ENCODE assay signal across 7 mouse cellular contexts in the genomic region with DNA sequence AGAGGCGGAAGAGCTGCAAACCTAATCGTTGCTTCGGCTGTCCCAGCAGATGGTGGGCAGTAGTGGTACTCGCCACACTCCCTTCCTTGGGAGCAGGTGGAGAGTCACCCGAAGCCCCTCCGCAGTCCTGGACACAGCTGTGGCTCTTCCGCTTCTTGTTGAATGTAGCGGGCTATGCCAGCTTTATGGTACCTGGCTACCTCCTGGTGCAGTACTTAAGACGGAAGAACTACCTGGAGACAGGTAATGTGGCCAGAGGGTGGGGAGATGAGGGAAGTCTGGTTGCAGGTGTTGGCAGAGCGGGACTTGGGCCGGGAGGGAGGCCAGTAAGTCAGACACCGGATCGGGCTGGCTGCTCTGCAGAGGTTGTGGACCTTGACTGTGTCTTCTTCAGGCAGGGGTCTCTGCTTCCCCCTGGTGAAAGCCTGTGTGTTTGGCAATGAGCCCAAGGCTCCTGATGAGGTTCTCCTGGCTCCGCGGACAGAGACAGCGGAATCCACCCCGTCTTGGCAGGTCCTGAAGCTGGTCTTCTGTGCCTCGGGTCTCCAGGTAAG. TPM values are rescaled to one million over a fixed set of nuclear protein-coding genes. Genes with fewer than 3 reads are reported as not detected.
DNase-seq lines count a peak whose midpoint lies in the region; ATAC-seq lines count a peak whose summit lies in the region.

No protein-coding gene starts in this region.

- 7% methylated on average over 18 of the region's 18 CpGs for whole genome bisulfite sequencing in lung, embryonic 16.5 days
- 4% methylated on average over 17 of the region's 18 CpGs for whole genome bisulfite sequencing in embryonic facial prominence, embryonic 14.5 days
- WGBS in intestine, embryonic 14.5 days, result 5% methylated on average over 18 of the region's 18 CpGs
- 14% methylated on average over 18 of the region's 18 CpGs for WGBS in neural tube, embryonic 12.5 days

- peak overlapping the region; percentile 65 for H3K4me3 ChIP-seq in lung, embryonic 16.5 days (ENCODE audit: low read length)
- peak overlapping the region; percentile 62 for H3K4me3 ChIP-seq in embryonic facial prominence, embryonic 14.5 days (ENCODE audit: low read depth, low read length)
- peak overlapping the region; percentile 75 for H3K4me3 ChIP-seq in intestine, embryonic 14.5 days (ENCODE audit: low read depth, low read length)
- peak overlapping the region; percentile 79 for H3K4me3 ChIP-seq in neural tube, embryonic 12.5 days

- no peak for ATAC-seq in lung, embryonic 16.5 days (ENCODE audit: low read depth)
- no peak; the same call in 1 of the 2 replicates for ATAC-seq in embryonic facial prominence, embryonic 14.5 days (ENCODE audit: low read depth)
- ATAC-seq in intestine, embryonic 14.5 days (replicated peaks; ENCODE audit: low FRiP score, low TSS enrichment, low read depth), result peak; percentile 2; the same call in 1 of the 2 replicates
- peak; percentile 15; the same call in 1 of the 2 replicates for ATAC-seq in neural tube, embryonic 12.5 days (ENCODE audit: low FRiP score, low read depth)

- peak overlapping the region; percentile 79 for H3K4me2 ChIP-seq in lung, embryonic 16.5 days (ENCODE audit: low read depth, low read length)
- H3K4me2 ChIP-seq in embryonic facial prominence, embryonic 14.5 days (ENCODE audit: low read depth, low read length), result peak overlapping the region; percentile 93
- H3K4me2 ChIP-seq in intestine, embryonic 14.5 days (ENCODE audit: low read length), result peak overlapping the region; percentile 93
- H3K4me2 ChIP-seq in neural tube, embryonic 12.5 days (replicated peaks), result peak overlapping the region; percentile 95

- H3K27ac ChIP-seq in lung, embryonic 16.5 days (ENCODE audit: low read length), result peak overlapping the region; percentile 62; the same call in 1 of the 2 replicates
- H3K27ac ChIP-seq in embryonic facial prominence, embryonic 14.5 days (replicated peaks; ENCODE audit: low read depth, low read length), result peak overlapping the region; percentile 73
- peak overlapping the region; percentile 82; the same call in 1 of the 2 replicates for H3K27ac ChIP-seq in intestine, embryonic 14.5 days (ENCODE audit: low read depth)
- peak overlapping the region; percentile 76; the same call in 1 of the 2 replicates for H3K27ac ChIP-seq in neural tube, embryonic 12.5 days

- peaks cover 42% of the 10 kb centered on the region for H3K36me3 ChIP-seq in lung, embryonic 16.5 days (ENCODE audit: control insufficient read depth, insufficient read depth, low read length)
- peaks cover 46% of the 10 kb centered on the region for H3K36me3 ChIP-seq in embryonic facial prominence, embryonic 14.5 days (ENCODE audit: control insufficient read depth, insufficient read depth, low read length)
- peaks cover 47% of the 10 kb centered on the region for H3K36me3 ChIP-seq in intestine, embryonic 14.5 days (ENCODE audit: control insufficient read depth, insufficient read depth, low read length)
- peaks cover 41% of the 10 kb centered on the region for H3K36me3 ChIP-seq in neural tube, embryonic 12.5 days

- peak overlapping the region; percentile 81 for H3K9ac ChIP-seq in lung, embryonic 16.5 days (ENCODE audit: low read length)
- H3K9ac ChIP-seq in embryonic facial prominence, embryonic 14.5 days (ENCODE audit: low read depth, low read length), result peak overlapping the region; percentile 82
- H3K9ac ChIP-seq in intestine, embryonic 14.5 days (ENCODE audit: low read length), result peak overlapping the region; percentile 90
- H3K9ac ChIP-seq in neural tube, embryonic 12.5 days, result peak overlapping the region; percentile 89

- H3K4me1 ChIP-seq in lung, embryonic 16.5 days (replicated peaks; ENCODE audit: control insufficient read depth, insufficient read depth, low read length), result peaks cover 12% of the 10 kb centered on the region
- H3K4me1 ChIP-seq in embryonic facial prominence, embryonic 14.5 days (ENCODE audit: control insufficient read depth, insufficient read depth, low read length), result peaks cover 10% of the 10 kb centered on the region
- H3K4me1 ChIP-seq in intestine, embryonic 14.5 days (replicated peaks; ENCODE audit: control insufficient read depth, insufficient read depth, low read length), result peaks cover 21% of the 10 kb centered on the region
- H3K4me1 ChIP-seq in neural tube, embryonic 12.5 days, result peaks cover 29% of the 10 kb centered on the region

- H3K9me3 ChIP-seq in lung, embryonic 16.5 days (ENCODE audit: control insufficient read depth, low read length), result no peaks in the 10 kb centered on the region
- H3K9me3 ChIP-seq in embryonic facial prominence, embryonic 14.5 days (ENCODE audit: control insufficient read depth, low read length), result no peaks in the 10 kb centered on the region
- H3K9me3 ChIP-seq in intestine, embryonic 14.5 days (ENCODE audit: control insufficient read depth, low read length), result no peaks in the 10 kb centered on the region
- no peaks in the 10 kb centered on the region for H3K9me3 ChIP-seq in neural tube, embryonic 12.5 days

- H3K27me3 ChIP-seq in lung, embryonic 16.5 days (ENCODE audit: control insufficient read depth, insufficient read depth, low read depth, low read length), result no peaks in the 10 kb centered on the region
- no peaks in the 10 kb centered on the region for H3K27me3 ChIP-seq in embryonic facial prominence, embryonic 14.5 days (replicated peaks; ENCODE audit: control insufficient read depth, insufficient read depth, low read length)
- H3K27me3 ChIP-seq in intestine, embryonic 14.5 days (replicated peaks; ENCODE audit: control insufficient read depth, insufficient read depth, low read length), result no peaks in the 10 kb centered on the region
- no peaks in the 10 kb centered on the region for H3K27me3 ChIP-seq in neural tube, embryonic 12.5 days (replicated peaks)

- no peak for DNase-seq in lung, postnatal 36 days
- no peak for DNase-seq in embryonic facial prominence, embryonic 14.5 days (ENCODE audit: low spot score)
- peak; percentile 64 for DNase-seq in intestine, embryonic 14.5 days (ENCODE audit: low spot score)
- no peak for DNase-seq in right cerebral cortex, postnatal 14 days
- no peak for DNase-seq in thymus, postnatal 10 days (ENCODE audit: low spot score in 2 of 2)

RNA-seq across cellular contexts. Expression of a gene that starts 0.9 kb away (rescaled TPM):
- polyA plus RNA-seq in lung, embryonic 16.5 days (2015; fragmentation: Nextera tagmentation; extraction: Ambion mirVana), result 130 and 131 TPM in 2 replicates
- polyA plus RNA-seq in embryonic facial prominence, embryonic 14.5 days (2014; fragmentation: Nextera tagmentation; extraction: Ambion mirVana), result 139 and 143 TPM in 2 replicates
- polyA plus RNA-seq in intestine, embryonic 14.5 days (2014; fragmentation: Nextera tagmentation; extraction: Ambion mirVana), result 136 and 146 TPM in 2 replicates
- 87.6 and 90.5 TPM in 2 replicates for polyA plus RNA-seq in neural tube, embryonic 12.5 days (2016; fragmentation: Nextera tagmentation; extraction: Ambion mirVana)

RNA-seq across cellular contexts. Expression of a gene that starts 8.5 kb away (rescaled TPM):
- 1,477 and 1,506 TPM in 2 replicates for polyA plus RNA-seq in lung, embryonic 16.5 days (2015; fragmentation: Nextera tagmentation; extraction: Ambion mirVana)
- 1,431 and 1,467 TPM in 2 replicates for polyA plus RNA-seq in embryonic facial prominence, embryonic 14.5 days (2014; fragmentation: Nextera tagmentation; extraction: Ambion mirVana)
- polyA plus RNA-seq in intestine, embryonic 14.5 days (2014; fragmentation: Nextera tagmentation; extraction: Ambion mirVana), result 1,628 and 1,680 TPM in 2 replicates
- 1,381 and 1,470 TPM in 2 replicates for polyA plus RNA-seq in neural tube, embryonic 12.5 days (2016; fragmentation: Nextera tagmentation; extraction: Ambion mirVana)

RNA-seq across cellular contexts. Expression of a gene that starts 9.1 kb away (rescaled TPM):
- 3.1 and 3.5 TPM in 2 replicates for polyA plus RNA-seq in lung, embryonic 16.5 days (2015; fragmentation: Nextera tagmentation; extraction: Ambion mirVana)
- 4.3 and 4.7 TPM in 2 replicates for polyA plus RNA-seq in embryonic facial prominence, embryonic 14.5 days (2014; fragmentation: Nextera tagmentation; extraction: Ambion mirVana)
- polyA plus RNA-seq in intestine, embryonic 14.5 days (2014; fragmentation: Nextera tagmentation; extraction: Ambion mirVana), result 3.7 and 4.0 TPM in 2 replicates
- polyA plus RNA-seq in neural tube, embryonic 12.5 days (2016; fragmentation: Nextera tagmentation; extraction: Ambion mirVana), result 7.4 and 7.5 TPM in 2 replicates

RNA-seq across cellular contexts. Expression of a gene that starts 15.1 kb away (rescaled TPM):
- polyA plus RNA-seq in lung, embryonic 16.5 days (2015; fragmentation: Nextera tagmentation; extraction: Ambion mirVana), result 1.2 and 1.4 TPM in 2 replicates
- polyA plus RNA-seq in embryonic facial prominence, embryonic 14.5 days (2014; fragmentation: Nextera tagmentation; extraction: Ambion mirVana), result 1.7 and 2.8 TPM in 2 replicates
- 2.1 and 2.3 TPM in 2 replicates for polyA plus RNA-seq in intestine, embryonic 14.5 days (2014; fragmentation: Nextera tagmentation; extraction: Ambion mirVana)
- 10.5 and 13.1 TPM in 2 replicates for polyA plus RNA-seq in neural tube, embryonic 12.5 days (2016; fragmentation: Nextera tagmentation; extraction: Ambion mirVana)

RNA-seq across cellular contexts. Expression of a gene that starts 34.8 kb away (rescaled TPM):
- 100 and 106 TPM in 2 replicates for polyA plus RNA-seq in lung, embryonic 16.5 days (2015; fragmentation: Nextera tagmentation; extraction: Ambion mirVana)
- polyA plus RNA-seq in embryonic facial prominence, embryonic 14.5 days (2014; fragmentation: Nextera tagmentation; extraction: Ambion mirVana), result 96.5 and 110 TPM in 2 replicates
- 79.7 and 82.7 TPM in 2 replicates for polyA plus RNA-seq in intestine, embryonic 14.5 days (2014; fragmentation: Nextera tagmentation; extraction: Ambion mirVana)
- 44.7 and 47.9 TPM in 2 replicates for polyA plus RNA-seq in neural tube, embryonic 12.5 days (2016; fragmentation: Nextera tagmentation; extraction: Ambion mirVana)

Comparison
In these comparisons a context has a peak if more than half of its experiments do, and no peak if none do; other contexts are left out.
1. ATAC-seq: peak in intestine, embryonic 14.5 days (single experiment) and neural tube, embryonic 12.5 days (single experiment); none in lung, embryonic 16.5 days (single experiment) and embryonic facial prominence, embryonic 14.5 days (single experiment).
2. Peak in every context shown above with its lines, with median percentiles within 50 percentile points of each other: H3K27ac ChIP-seq, H3K4me2 ChIP-seq, H3K4me3 ChIP-seq and H3K9ac ChIP-seq.